Mouse (Mus musculus): ENCODE results near the gene A330070K13Rik.

DNA sequence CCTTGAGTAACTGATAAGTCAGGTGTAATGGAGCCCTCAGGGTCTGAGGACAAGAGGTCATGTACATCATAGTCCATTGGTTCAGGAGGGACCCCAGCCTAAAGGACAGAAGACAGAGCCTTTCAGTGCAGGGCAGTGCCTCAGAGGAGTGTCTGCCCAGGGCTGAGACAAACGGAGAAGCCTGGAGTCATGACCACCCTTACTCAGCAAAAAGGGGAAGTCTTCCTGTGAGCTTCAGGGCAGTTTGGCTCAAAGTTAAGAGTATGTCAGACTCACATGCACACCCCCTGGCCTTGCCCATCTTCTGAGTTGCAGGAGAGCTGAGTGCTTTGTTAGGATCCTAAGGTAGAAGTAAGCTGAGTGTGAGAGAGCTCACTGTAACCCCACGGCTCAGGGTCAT is 54.5 kb downstream of the A330070K13Rik start:
- TF ChIP-seq CTCF (IDR thresholded peaks at IDR 0.05; ENCODE audit: extremely low read depth, insufficient read depth, low read length) (no peak), POLR2A (IDR thresholded peaks at IDR 0.05; ENCODE audit: extremely low read depth, insufficient read depth, low read length) (no peak)
